Mouse (Mus musculus) common myeloid progenitor, adult 5-6 weeks (primary cell): ENCODE results near the gene Reps2. TPM values are rescaled to one million over a fixed set of nuclear protein-coding genes. Genes with fewer than 3 reads are reported as not detected.

Experiments used
- ATAC-seq: replicated peaks from 2 replicates; pipeline ENCODE4 v1.8.0; 2016; ENCODE audit warnings: low read depth, mild to moderate bottlenecking, moderate TSS enrichment, inconsistent platforms; ENCODE audit not compliant: poor library complexity, severe bottlenecking
- total RNA-seq: library from RNA; stranded (forward); fragments of 200-1000, 187-1606 nt; gene quantifications from 2 replicates; pipeline ENCODE4 v1.2.3, GENCODE M21; 2017

Reps2 gene
- total RNA-seq: 4.3 and 5.3 TPM in 2 replicates

DNA sequence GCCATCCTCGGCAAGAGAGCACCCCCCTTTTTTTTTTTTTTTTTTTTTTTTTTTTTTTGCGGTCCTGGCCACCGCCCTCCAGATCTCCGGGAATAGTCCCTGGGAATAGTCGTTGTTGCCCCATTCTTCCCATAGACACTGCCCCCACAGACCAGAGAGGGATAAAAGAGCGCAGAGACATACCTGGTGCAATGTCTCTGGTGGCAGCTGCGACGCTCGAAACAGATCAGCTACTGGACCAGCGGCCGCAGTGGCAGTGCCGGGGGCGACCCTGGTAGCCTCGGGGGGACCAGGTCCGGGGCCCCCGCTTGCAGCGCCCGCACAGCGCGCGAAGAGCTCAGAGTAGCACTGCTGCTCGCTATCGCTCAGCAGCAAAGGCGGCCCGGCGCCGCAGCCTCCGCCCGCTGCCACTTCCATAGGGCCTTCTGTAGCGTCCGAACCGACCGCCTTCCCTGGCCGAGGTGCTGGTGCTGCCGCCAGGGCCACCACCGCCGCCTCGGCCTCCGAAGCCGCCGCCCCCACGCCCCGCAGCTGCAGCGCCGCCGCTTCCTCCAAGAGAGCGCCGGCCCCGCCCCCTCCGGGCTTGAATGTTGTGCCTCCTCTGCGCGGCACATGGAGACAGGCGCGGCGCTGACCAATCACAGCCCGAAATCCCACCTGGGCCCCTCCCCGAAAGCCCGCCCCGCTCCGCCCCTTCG is at the start of gene Reps2:
Gene Reps2 (minus strand): TSS at position 559 of the 698 bp plus-strand sequence.
- ATAC-seq: peak; percentile 89

DNA sequence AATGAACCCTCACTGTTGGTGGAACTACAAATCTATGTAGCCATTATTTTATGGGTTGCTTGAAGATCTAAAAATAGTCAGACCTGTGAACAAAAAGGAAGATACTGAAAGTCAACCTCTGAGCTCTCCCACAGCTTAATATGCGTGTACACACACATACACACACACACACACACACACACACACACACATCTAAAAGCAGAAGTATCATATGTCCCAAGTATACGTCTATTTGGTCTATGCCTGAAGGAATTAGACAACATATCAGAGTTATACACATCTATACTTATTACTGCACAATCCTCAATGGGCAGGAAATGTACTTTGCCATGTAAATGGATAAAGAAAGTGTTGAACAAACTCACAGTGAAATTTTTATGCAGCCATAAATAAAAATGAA is 47.8 kb upstream of the Reps2 start:
- ATAC-seq: no peak

DNA sequence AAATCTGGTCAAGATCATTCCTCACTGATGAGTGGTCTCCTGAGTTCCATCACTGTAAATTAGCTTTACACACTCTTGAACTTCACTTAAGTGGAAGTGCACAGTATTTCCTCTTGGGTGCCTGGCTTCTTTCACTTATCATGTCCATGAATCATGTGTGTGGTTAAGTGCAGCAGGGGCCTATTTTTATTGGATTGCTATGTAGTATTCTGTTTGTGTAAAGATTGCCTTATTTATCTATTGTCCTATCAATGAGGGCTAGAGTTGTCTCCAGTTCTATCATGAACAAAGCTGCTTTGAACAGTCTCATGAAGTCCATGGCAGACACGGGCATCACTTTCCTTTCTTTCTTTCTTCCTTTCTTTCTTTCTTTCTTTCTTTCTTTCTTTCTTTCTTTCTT is 41.9 kb upstream of the Reps2 start:
- ATAC-seq: no peak

DNA sequence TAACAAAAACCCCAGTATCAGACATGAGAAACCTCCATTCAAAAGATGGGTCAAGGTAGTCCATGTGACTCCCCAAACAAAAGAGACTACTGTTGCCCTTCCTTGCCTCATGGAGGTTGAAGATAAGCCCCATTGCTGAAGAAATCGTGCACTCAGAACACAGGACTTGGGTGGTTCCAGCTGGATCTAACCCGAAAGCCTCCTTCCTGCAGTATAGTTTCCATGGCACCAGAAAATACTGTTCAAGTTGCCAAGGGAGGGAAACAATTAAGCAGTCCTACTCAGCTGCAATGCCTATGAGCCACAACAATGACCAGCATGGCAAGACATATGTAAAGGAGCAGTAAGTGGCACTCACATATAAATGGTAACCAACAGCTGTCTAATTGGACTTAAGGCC is 36.1 kb upstream of the Reps2 start:
- ATAC-seq: peak; percentile 62; the same call in 1 of the 2 replicates

DNA sequence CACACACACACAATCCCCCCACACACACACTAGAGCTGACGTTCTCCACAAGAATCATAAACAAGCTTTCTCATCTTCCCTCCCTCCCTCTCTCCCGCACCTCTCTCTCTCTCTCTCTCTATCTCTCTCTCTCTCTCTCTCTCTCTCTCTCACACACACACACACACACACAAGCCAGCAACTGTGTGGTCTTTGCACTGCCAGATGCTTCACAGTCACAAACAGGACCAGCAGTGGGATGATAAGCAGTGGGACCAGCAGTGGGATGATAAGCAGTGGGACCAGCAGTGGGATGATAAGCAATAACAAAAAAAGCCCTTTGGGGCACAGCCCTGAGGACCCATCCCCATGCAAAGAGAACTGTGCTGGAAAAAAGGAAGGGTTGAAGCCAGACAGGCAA is 35.4 kb upstream of the Reps2 start:
- ATAC-seq: peak; percentile 58; the same call in 1 of the 2 replicates

DNA sequence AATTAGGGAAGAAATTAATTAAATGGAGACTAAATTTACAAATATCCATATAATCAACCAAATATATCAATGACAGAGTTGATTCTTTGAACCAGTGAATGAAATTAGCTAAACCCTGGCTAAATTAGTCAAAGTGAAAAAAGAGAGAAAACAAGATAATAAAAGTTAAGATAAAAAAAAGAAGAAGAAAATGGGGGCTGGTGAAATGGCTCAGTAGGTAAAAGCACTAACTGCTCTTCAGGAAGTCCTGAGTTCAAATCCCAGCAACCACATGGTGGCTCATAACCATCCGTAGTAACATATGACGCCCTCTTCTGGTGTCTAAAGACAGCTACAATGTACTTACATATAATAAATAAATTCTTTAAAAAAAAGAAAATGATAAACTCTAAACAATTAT is 22.7 kb upstream of the Reps2 start:
- no peak for ATAC-seq

DNA sequence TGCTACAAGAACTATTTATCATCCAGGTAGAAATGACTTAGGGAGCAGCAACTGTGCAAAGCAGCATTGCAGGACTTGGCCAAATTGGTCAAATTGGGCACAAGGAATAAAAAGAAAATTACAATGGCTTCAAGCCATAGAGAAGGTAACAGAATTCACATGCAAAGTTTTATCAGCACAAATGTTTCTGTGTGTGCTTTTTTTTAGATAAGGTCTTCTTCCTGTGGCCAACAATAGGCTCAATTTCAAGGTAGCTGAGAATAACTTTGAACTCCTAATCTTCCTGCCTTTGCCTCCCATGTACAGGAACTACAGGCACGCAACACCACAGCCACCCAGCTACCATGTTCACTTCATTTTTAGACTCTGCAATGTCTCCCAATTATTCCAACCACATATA is 16.7 kb upstream of the Reps2 start:
- ATAC-seq: no peak

DNA sequence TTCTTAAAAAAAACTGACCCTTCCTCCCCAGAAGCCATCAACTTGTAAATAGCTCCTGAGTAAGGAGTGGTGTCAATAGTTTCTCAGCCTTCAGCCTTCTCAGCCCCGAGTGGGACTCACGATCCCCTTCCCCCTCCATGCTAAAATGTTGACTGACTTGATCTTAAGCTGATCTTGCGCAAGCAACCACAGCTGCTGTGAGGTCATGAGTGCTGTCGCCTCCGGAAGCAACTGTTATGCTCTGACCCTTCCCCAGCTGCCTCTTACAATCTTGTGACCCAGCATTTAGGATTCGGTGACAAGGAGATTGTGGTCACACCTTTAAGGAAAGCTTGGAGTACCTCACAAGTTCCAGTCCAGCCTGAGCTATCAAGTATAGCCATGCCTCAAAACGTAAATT is 10.1 kb upstream of the Reps2 start:
- peak; percentile 60; the same call in 1 of the 2 replicates for ATAC-seq

DNA sequence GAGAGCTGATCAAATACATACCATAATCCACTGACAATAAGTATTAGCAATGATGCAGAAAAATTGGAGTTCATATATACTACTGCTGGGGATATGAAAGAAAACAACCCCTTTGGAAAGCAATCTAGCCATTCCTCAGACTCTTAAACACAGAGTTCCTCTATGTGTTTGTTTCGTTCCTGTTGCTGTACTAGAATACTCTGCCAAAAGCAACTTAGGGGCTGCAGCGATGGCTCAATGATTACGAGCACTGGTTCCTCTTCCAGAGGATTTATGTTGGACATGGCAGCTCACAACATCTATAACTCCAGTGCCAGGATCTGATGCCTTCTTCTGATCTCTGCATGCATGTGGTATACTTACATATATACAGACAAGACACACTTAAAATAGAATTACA is 9.0 kb upstream of the Reps2 start:
- no peak for ATAC-seq

DNA sequence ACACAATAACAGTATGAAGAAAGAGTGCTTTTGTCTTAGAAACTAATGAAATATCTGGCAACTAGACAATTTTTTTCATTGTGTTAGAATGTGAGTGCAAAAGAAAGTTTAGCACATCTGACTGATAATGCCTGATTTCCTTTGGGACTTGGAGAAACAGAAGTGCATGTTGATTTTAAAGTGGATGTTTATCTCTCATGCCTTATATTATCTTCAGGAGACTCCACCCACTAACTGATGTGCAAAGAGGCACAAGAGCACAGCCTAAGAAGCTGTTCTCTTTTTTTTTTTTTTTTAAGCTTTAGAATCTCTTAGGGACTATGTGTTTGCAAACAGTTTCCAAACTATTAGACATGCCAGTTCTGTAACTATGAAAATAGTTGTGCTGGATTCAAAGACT is 7.7 kb upstream of the Reps2 start:
- ATAC-seq: no peak

DNA sequence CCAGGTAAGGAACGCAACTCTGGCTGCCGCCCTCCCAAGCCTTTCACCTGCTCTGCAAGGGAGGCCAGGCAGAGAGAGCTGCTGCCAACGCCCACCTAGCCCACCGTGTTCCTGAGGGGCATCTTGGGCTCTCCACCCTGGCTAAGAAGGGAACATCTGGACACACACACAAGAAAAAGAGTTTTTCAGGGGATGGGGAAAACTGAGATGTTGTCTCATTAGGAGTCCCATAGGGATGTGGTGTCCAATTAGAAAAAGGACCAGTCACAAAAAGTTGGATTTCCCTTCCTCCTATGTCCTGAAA is 292 bp upstream of the Reps2 start:
- no peak for ATAC-seq

DNA sequence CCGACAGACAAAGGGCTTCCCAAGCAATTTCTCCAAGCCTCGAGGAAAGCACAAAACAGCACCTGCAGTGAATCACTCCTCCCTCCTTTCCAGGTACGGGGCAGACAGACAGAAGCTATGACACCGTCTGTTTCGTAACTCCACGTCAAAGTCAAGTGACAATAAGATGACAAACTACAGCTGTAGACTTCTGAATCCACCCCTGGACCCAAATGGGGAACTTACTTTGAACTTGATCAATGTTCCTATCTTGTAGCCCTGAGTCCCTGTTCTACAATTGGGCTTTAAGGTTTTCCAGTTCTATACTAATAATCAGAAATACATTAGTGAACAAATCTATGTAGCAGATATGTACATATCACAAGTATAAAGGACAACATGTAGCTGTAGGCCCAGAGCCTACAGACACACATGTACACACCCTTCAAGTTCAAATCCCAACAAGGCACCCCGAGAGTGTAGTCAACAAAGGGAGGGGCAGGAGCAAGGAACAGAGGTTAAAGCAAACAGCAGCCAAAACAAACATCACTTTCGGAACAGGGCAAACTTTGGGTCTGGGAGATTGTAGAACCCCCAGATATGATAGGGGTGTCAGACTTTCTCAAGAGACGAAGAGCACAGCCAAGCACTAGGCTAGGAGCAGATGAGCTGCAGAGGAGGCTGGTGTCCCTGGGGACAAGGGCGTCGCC is 903 bp downstream of the Reps2 start:
- peak; percentile 30; the same call in 1 of the 2 replicates for ATAC-seq

DNA sequence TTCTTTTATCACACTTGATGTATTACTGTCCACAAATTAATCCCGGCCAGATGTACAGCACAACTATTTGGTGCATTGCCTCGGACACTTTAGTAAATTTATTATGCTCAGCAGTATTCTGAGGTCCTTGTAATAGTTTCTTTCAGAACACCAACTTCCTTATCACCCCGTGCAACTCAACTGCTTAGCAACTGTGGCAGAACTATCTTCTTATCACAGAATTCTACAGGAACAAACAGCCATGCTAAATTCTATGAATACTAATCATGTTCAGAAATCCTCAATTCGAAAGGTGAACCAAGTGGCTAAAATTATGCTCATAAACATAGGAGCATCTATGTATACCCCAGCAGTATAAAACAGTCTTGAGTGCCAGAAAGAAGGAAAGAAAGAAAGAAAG is 1.7 kb downstream of the Reps2 start:
- ATAC-seq: no peak; the same call in 1 of the 2 replicates

DNA sequence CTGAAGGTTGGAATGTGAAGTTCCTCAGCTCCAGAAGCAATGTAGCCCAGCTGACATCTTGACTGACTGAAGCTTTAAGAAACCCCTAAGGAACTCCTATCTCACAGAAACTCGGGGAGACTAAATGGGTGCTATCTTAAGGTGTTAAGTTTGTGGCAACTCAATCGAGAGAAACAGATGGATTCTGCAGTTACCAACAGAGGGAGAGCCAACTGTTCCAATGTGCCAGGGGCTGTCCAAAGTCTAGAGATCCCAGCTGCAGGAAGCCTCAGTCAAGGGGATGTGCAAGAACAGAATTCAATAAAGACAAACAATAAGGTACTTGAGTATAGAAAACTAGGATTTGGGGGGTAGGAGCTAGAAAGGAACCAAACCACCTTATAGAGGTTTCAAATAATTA is 8.3 kb downstream of the Reps2 start:
- ATAC-seq: no peak

DNA sequence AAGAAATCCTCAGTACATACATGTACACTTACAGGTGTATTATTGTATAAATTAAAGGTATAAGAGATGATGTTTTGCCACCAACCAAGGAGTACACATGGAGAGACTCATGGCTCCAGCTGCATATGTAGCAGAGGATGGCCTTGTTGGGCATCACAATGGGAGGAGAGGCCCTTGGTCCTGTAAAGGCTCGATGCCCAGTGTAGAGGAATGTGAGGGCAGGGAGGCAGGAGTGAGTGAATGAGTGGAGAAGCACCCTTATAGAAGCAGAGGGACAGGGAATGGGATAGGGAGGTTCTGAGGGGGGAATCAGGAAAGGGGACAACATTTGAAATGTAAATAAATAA is 21.4 kb downstream of the Reps2 start:
- no peak for ATAC-seq

DNA sequence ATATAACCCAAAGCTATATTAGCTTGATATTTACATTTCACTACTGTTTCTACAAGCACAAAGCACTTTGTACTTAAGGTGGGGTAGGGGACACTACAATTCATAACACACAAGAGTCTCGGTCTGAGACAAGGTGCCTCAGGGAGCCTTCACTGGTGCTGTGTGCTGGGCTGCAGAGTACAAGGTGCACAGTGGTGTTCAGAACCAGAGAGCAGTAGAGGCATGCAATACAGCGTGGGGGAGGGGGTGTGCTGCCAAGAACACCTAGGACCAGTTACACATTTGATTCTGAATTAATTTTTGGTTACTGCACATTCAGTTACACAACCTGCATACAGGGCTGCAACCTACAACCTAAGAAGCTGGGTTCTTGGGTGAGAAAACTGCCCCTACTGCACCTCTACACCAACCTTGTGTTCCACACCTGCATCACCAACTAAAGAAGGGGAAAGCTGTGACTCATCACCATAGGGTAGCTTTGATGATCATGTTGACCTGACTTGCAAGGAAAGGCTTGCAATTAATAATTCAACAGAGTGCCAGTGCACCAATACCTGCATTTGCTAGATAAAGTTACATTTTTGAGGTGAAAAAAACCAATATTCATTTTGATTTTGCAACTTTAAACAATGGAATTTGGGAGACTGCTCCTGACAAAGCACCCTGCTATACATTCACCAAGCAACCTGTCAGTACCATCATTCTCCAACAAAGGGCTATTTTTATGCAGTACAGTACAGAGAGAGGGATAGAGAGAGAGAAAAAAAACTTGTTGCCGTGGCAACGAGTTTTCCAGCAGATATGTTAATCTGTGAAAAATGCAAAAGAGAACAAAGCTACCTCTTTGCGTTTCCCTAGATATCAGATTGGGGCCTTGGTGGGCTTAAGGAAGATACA is 22.0 kb downstream of the Reps2 start:
- no peak for ATAC-seq

DNA sequence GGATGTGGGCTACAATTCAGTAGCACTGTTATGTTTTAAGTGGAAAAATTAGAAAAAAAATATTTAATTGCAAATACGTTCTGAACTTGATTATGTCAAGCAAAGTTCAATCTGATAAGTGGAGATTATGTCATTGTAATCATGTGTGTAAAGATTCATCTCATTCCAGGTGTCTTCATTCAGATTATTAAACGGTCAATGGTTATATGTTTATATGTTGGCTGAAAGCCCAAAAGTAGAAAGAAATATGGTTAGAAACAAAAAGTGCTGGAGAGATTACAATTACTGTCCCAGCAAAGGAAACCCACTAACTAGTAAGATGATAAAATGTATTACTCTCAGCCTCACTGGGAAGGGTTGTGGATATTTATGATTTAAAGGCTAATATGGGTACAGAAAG is 23.7 kb downstream of the Reps2 start:
- ATAC-seq: no peak

DNA sequence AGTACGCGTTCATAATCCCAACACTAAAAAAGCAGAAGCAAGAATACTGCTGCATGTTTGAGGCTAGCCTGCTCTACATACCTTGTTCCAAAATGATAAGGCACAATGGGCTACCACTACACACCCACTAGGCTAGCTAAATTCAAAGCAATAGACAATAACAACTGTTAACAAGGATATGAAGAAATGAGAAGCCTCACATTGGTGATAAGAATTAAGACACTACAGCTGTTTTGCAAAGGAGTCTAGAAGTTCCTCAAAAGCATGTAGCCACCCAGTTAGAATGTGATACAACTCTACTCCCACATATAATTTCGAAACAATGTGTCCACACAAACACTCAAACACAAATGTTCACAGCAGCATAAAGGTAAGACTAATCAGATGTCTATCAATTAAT is 24.9 kb downstream of the Reps2 start:
- no peak for ATAC-seq

DNA sequence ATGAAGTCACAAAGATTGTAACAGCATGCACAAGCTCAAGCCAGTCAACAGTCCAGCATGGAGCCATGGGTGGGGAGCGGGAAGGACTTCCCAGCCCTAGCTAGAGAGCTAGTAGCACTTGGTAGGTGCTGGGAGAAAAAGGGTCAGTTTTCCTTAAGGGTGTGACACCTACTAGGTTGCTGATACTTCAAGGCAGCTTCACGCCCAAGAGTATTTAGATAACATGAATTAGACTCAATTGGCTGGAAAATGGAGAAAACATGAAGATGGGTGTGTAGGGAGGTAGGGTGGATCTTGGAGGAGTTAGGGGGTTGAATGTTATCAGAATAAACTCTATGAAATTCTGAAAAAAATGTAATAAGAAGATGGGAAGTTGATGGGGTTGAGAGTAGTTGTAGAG is 37.3 kb downstream of the Reps2 start:
- ATAC-seq: no peak

DNA sequence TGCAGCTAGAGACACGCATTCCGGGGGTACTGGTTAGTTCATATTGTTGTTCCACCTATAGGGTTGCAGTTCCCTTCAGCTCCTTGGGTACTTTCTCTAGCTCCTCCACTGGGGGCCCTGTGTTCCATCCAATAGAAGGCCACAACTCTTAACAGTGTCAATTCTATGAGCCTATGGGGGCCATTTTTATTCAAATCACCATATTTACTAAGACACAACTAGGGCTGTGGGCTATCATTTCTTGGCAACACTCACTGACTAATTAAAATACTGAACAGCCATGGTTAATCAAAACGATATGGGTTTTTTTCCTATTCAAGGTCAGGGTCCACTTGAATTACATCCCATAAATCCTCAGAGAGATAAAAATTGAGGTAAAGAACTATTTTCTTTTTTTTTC is 43.8 kb downstream of the Reps2 start:
- ATAC-seq: no peak
